Mouse (Mus musculus): ENCODE results near the gene Smndc1.
A peak's percentile ranks its signal among the peaks of the same experiment; 100 is the strongest.

The Smndc1 gene

DNA sequence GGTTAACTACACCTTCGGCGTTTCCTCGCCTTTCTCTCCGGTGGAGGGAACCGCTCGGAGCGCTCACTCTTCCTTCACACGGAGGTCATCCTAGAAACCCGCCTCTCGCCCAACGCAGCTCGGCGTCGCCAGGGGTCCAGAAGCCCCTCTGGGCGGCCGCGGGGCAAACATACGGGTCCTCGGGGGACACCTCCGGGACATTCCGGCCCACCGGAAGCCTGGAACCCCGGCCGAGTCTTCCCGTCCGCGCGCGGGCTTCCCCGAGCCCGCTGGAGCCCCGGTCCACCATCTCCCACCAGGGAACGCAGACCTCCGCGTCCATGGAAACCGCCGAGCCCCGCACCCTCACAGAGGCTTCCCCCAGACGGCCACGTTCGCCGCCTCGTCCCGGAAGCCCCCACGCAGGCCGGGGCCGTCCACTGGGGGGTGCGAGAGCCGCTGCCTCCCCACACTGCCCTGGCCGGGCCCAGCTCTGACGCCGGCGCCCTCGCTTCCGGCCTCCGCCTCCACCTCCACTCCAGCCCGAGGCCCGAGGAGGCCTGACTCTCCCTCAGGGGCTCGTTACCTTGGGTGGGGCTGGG lies 437 bp downstream of the Smndc1 start:
- peak in 1 of 2 experiments; percentile 62 for DNase-seq (ENCODE audit: low spot score in 2 of 2)

DNA sequence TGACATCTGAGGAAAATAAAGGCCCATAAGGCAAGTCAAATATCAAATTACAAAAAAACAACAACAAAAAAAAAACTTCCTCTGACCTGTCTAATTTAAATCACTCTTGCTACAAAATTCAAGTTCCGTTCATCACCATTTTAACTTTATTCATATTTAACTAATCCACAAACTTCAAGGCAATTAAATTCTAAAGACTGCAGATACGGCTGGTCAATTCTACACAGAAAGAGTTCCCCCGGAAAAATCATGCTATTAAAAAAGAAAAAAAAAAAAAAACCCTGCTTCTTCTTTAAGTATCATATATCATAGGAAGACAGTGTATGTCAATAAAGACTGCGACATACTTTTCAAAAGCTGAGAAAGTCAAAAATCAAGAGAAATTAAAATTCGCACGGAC lies 961 bp downstream of the Smndc1 start:
- DNase-seq (ENCODE audit: low spot score in 2 of 2) = no peak

DNA sequence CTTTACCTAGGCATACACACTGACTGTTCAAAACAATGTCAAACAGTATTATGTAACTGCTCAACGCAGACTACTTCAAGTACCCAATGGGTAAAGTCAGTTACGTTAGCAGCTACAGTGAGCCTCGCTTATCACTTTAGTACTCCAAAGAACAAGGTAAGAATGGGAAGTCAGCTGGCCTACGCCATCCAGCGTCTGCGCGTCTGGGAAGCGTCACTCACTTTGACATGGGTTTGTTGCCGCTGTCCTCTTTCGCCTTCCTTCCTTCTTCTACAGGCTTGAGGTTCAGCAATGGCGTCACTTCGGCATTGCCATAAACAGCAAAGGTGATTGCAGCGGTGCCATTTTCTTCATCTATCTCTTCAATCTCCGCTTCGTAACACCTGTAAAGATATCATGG lies 7.0 kb downstream of the Smndc1 start:
- DNase-seq (ENCODE audit: low spot score in 2 of 2) = no peak

DNA sequence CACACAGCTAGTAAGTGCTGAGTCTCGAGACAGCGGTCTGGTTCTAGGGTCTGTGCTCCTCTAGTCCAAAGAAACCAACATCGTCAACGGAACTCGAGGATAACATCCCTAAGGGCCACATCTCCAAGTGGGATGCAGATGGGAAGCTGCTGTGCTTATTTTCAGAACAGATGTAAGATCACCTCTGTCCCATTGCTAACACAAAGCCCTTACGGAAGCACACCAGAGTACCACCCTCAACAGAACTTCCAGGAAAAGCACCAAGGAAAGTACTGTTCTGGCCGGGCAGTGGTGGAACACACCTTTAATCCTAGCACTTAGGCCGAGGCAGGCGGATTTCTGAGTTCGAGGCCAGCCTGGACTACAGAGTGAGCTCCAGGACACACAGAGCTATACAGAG lies 12.0 kb downstream of the Smndc1 start:
- no peak for DNase-seq (ENCODE audit: low spot score in 2 of 2)

DNA sequence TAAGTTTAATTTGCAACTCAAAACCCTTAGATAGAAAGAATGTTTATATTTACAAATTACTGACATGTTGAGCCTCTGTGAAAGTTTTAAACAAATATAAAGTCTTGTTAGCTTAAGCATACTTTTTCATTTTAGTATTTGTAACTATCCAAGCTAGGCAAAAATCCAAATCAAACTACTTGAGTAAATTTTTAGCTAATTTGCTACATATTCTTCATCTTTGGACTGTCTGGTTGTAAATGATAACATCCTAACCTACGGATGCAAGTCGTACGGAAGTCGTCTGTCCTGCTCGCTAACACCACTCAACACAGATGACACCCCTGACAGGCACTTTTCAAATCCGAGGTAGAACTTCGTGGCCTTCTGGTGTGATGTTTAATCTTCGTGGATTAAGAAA lies 12.7 kb downstream of the Smndc1 start:
- no peak for DNase-seq (ENCODE audit: low spot score in 2 of 2)

DNA sequence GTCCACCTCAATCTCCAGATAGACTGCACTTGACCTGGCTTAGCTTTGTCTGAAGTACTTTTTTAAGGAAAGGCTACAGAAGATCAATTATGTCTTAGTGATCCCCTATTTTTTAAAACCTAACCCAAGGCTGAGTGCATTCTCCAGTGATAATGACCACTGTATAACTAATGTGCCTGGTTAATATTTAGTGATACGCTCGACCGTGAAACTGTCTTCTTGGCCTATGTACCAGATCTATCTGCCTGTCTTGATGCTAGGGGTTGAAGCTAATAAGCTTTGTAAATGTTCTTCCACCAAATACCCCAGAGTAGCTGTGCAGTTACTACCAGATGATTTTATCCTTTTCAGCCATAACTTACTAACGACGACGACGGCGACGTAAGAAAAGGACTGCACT lies 14.6 kb downstream of the Smndc1 start:
- DNase-seq (ENCODE audit: low spot score in 2 of 2) = no peak

GRCm38 (mm10) chr19:53375299-53375698 lies 15.1 kb downstream of the Smndc1 start:
- DNase-seq (ENCODE audit: low spot score in 2 of 2) = no peak

- DNase-seq (ENCODE audit: low spot score in 2 of 2) = no peak
These were observed 16.8 kb downstream of the Smndc1 start for GRCm38 (mm10) chr19:53373570-53373969.

GRCm38 (mm10) chr19:53371666-53372065 lies 18.7 kb downstream of the Smndc1 start, which contains the start of gene Gm10197:
Gene Gm10197 (minus strand): TSS chr19:53371766.
- DNase-seq (ENCODE audit: low spot score in 2 of 2) = no peak

- DNase-seq (ENCODE audit: low spot score in 2 of 2) = no peak
These were observed 20.1 kb downstream of the Smndc1 start for GRCm38 (mm10) chr19:53370233-53370632.

GRCm38 (mm10) chr19:53369469-53370043 lies 20.8 kb downstream of the Smndc1 start:
- DNase-seq (ENCODE audit: low spot score in 2 of 2) = peak; percentile 45 to 68

DNA sequence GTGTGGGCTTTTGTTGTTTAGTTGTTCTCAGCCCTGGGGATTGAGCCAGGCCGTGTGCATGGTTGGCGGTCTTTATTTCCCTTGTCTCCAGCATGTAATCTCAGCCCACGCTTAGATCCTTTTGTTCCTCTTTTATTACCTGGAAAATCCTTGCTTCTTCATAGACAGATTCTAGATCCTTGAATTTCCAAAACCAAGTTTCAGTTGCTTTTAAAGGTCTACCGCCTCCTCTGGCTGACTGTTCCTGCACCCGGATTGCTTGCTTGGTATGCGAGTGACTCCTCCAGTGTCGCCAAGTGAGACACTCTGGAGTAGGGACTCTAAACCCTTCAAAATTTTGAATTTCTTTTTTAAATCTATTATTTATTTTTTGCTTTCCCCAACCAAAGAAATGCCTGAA lies 23.5 kb downstream of the Smndc1 start:
- no peak for DNase-seq (ENCODE audit: low spot score in 2 of 2)

DNA sequence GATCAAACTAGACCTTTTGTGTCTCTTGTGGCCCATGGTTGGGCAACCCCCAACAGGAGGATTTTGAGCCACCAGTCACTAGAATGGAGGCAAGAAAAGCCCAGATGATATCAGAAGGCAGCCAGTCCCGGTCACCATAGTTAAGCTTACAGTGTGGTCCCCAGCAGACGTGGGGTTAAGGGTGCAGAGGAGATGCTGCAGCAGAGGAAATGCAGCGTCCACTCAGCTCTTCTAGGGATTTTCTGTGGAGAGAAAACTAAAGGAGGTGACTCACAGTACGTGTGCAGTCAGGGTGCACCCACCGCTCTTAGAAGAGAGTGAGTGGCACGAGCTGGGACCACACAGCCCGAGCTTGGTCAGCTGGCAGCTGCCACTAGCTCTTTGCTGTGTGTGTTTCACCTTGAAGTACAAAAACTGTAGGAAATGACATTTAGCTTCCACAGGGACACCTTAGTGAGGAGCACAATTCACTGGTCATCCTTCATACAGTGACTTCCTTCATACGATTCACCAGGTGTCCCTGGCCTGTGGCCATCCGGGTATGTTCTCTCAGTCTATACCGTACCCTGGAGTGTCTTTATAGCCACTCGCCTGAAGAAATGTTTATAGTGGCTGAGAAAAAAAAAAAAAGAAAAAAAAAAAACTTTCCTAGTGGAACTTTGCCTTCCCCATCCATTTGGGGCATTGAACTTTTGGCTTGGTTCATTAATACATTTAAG lies 24.2 kb downstream of the Smndc1 start:
- no peak for DNase-seq (ENCODE audit: low spot score in 2 of 2)

DNA sequence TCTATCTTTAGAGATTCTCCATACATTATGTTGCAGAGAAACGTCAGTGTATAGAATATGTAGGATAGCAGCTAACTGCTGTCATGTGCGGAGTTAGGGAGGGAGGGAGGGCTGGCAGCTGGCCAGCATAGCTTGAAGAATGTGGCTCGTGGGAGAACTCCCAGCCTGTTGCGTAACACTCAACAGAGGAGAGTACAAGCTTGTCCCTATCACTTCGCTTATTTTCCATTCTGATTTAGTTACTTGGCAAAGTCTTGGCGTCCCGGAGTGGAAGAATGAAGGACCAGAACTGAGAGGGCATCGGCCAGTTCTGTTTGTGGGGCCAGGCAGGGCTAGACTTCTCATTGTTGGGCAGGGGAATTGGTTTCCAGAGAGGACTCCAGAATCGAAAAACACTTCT lies 25.4 kb downstream of the Smndc1 start:
- DNase-seq (ENCODE audit: low spot score in 2 of 2) = no peak

- no peak for DNase-seq (ENCODE audit: low spot score in 2 of 2)
These were observed 25.8 kb downstream of the Smndc1 start for GRCm38 (mm10) chr19:53364551-53364950.

GRCm38 (mm10) chr19:53362967-53363366 lies 27.4 kb downstream of the Smndc1 start:
- DNase-seq (ENCODE audit: low spot score in 2 of 2) = peak; percentile 41 to 56

- DNase-seq (ENCODE audit: low spot score in 2 of 2) = no peak
These were observed 30.0 kb downstream of the Smndc1 start for GRCm38 (mm10) chr19:53360265-53360958.

DNA sequence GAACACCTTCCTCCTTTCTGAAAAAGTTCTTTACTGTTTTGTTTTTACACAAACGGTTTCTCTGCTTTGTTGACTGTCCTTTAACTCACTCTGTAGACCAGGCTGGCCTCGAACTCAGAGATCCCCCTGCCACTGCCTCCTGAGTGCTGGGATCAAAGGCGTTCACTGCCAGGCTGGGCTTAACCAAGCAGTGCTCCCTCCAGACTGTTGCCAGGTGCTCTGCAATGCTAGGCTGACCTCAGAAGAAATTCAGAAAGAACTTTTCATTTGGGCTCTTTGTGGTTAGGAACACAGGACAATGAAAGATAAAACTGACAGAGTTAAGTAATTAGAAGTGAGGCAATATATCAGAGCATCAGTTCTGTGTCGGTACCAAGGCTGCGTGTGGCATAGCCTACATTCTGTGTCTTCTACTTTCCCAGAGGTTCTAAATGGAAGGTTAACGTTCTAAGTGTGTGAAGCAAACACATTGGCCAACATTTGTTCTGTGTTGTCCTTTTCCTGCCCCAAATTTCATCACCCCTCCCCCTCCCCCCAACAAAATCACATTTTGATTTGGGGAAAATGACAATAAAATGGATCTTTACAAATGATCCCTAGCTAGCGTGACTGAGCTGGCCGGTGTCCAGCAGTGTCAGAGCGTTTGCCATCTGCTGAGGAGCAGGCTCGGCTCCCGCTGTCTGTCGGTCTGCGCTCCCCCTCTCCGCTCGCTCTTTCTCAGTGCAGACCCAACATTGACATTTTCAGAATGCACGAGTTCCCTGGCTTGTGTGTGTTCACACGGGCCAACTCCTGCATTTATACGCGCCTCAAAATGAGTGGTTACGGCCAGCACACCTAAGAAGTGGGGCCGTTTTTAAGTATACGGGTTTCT lies 31.0 kb downstream of the Smndc1 start:
- no peak for DNase-seq (ENCODE audit: low spot score in 2 of 2)

GRCm38 (mm10) chr19:53355065-53355464 lies 35.3 kb downstream of the Smndc1 start:
- DNase-seq (ENCODE audit: low spot score in 2 of 2) = no peak

DNA sequence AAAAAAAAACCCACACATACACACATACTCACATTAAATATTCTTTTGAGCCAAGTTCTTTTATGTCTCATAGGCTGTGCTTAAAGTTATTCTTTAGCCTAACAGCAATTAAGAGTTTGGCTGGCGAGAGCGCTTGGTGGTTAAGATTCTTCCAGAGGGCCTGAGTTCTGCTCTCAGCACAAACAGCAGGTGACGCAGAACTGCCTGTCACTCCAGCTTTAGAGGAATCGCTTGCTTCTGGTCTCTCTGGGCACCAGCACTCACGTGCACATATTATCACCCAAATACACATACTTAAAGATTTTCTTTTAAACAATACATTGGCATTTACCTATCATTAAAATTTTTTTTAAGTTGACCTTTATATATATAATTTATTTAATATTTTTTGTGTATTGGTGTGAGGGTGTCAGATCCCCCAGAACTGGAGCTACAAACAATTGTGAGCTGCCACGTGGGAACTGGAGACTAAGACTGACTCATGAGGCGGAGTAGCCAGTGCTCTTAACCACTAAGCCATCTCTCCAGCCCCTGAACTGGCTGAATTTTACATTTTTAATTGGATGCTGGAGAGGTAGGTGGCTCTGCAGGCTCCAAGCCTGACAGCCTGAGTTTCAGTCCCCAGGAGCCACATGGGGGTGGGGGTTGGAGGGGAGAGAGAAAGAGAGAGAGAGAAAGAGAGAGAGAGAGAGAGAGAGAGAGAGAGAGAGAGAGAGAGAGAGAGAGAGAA lies 35.9 kb downstream of the Smndc1 start:
- DNase-seq (ENCODE audit: low spot score in 2 of 2) = no peak

DNA sequence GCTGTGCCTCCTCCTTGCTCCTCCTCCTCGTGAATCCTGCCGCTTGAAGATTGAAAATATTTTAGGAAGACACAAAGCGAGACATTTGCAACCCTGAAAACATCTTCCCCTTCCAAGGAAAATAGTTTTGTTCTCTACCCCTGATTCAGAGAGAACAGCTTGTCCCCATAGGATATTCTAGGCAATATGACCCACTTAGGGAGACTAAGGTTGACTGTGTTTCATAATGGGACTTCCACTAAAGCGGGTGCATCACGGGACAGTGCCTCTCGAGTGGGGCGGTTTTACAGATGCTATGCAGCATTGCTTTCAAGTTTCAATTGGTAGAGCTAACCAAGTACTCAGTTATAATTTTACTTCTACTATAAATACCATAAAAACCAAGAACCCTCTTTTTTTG lies 36.5 kb downstream of the Smndc1 start:
- DNase-seq (ENCODE audit: low spot score in 2 of 2) = no peak

Measured in spleen, postnatal 14 days (tissue).